ENCODE assay signal across 10 mouse cellular contexts in the genomic region with DNA sequence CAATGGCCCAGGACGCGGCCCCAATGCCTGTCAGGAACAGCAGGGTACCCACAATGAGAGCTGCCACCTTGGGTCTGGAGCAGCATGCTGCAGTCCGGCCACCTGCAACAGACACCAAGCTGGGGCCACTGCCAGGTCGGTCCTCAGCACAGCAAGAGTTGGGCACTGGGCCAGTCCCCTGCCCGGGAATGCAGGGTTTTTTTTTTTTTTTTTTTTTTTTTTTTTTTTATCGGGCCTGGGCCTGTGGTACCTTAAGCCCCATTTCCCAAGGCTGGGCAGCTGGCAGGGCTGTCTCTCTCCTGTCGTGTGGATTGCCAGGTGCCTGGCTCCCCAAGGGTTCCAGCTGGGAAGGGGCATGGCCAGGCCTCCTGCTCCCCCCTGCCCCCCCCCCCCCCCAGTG. TPM values are rescaled to one million over a fixed set of nuclear protein-coding genes. Genes with fewer than 3 reads are reported as not detected.
DNase-seq lines count a peak whose midpoint lies in the region; ATAC-seq lines count a peak whose summit lies in the region.
"Had no signal": no experiment of that assay in that cellular context is flagged by ENCODE, and none has a peak within 500 bp of the region (broad histone marks: within the 10 kb centered on the region; RNA-seq: fewer than 3 reads in every experiment).

No protein-coding gene starts in this region.

- H3K9ac ChIP-seq in intestine, embryonic 14.5 days (ENCODE audit: low read length) = no peak overlapping the region
- H3K9ac ChIP-seq in intestine, embryonic 16.5 days (ENCODE audit: low read depth, low read length) = no peak overlapping the region
- H3K9ac ChIP-seq in lung, embryonic 16.5 days (ENCODE audit: low read length) = no peak overlapping the region
- H3K9ac ChIP-seq in midbrain, embryonic 16.5 days (ENCODE audit: low read depth, low read length) = no peak overlapping the region
- no peak overlapping the region for H3K9ac ChIP-seq in midbrain, embryonic 13.5 days (replicated peaks)
- H3K9ac ChIP-seq: forebrain, embryonic 12.5 days; liver, embryonic 14.5 days; neural tube, embryonic 13.5 days had no signal

- H3K4me3 ChIP-seq in intestine, embryonic 14.5 days (ENCODE audit: low read depth, low read length) = no peak overlapping the region
- H3K4me3 ChIP-seq in intestine, embryonic 16.5 days (ENCODE audit: low read length) = no peak overlapping the region
- no peak overlapping the region for H3K4me3 ChIP-seq in lung, embryonic 16.5 days (ENCODE audit: low read length)
- H3K4me3 ChIP-seq in midbrain, embryonic 16.5 days (ENCODE audit: low read depth, low read length) = no peak overlapping the region
- no peak overlapping the region for H3K4me3 ChIP-seq in midbrain, embryonic 13.5 days (replicated peaks)
- H3K4me3 ChIP-seq: forebrain, embryonic 12.5 days; neural tube, embryonic 13.5 days had no signal

- H3K9me3 ChIP-seq in intestine, embryonic 14.5 days (ENCODE audit: control insufficient read depth, low read length) = no peaks in the 10 kb centered on the region
- no peaks in the 10 kb centered on the region for H3K9me3 ChIP-seq in intestine, embryonic 16.5 days (ENCODE audit: control insufficient read depth, low read length)
- no peaks in the 10 kb centered on the region for H3K9me3 ChIP-seq in lung, embryonic 16.5 days (ENCODE audit: control insufficient read depth, low read length)
- no peaks in the 10 kb centered on the region for H3K9me3 ChIP-seq in midbrain, embryonic 16.5 days (replicated peaks; ENCODE audit: control insufficient read depth, low read length, poor library complexity, severe bottlenecking)
- no peaks in the 10 kb centered on the region for H3K9me3 ChIP-seq in midbrain, embryonic 13.5 days
- H3K9me3 ChIP-seq: forebrain, embryonic 12.5 days; neural tube, embryonic 13.5 days had no signal

- H3K27ac ChIP-seq in intestine, embryonic 14.5 days (ENCODE audit: low read depth) = no peak overlapping the region
- H3K27ac ChIP-seq in intestine, embryonic 16.5 days (ENCODE audit: low read length) = no peak overlapping the region
- no peak overlapping the region for H3K27ac ChIP-seq in lung, embryonic 16.5 days (ENCODE audit: low read length)
- no peak overlapping the region for H3K27ac ChIP-seq in midbrain, embryonic 16.5 days (ENCODE audit: low read length)
- no peak overlapping the region for H3K27ac ChIP-seq in midbrain, embryonic 13.5 days
- H3K27ac ChIP-seq: forebrain, embryonic 12.5 days; liver, embryonic 14.5 days; neural tube, embryonic 13.5 days had no signal

- ATAC-seq in intestine, embryonic 14.5 days (replicated peaks; ENCODE audit: low FRiP score, low TSS enrichment, low read depth) = 0 out of 2 replicates have a peak, but pooled peaks have one; percentile 33
- no peak for ATAC-seq in intestine, embryonic 16.5 days
- ATAC-seq in lung, embryonic 16.5 days (ENCODE audit: low read depth) = peak; percentile 65
- ATAC-seq in midbrain, embryonic 16.5 days = no peak
- ATAC-seq in midbrain, embryonic 13.5 days = no peak

- no peaks in the 10 kb centered on the region for H3K36me3 ChIP-seq in intestine, embryonic 14.5 days (ENCODE audit: control insufficient read depth, insufficient read depth, low read length)
- H3K36me3 ChIP-seq in intestine, embryonic 16.5 days (ENCODE audit: control insufficient read depth, insufficient read depth, low read length) = no peaks in the 10 kb centered on the region
- H3K36me3 ChIP-seq in lung, embryonic 16.5 days (ENCODE audit: control insufficient read depth, insufficient read depth, low read length) = no peaks in the 10 kb centered on the region
- H3K36me3 ChIP-seq in midbrain, embryonic 16.5 days (ENCODE audit: control insufficient read depth, insufficient read depth, low read length) = no peaks in the 10 kb centered on the region
- no peaks in the 10 kb centered on the region for H3K36me3 ChIP-seq in midbrain, embryonic 13.5 days
- H3K36me3 ChIP-seq: forebrain, embryonic 12.5 days; neural tube, embryonic 13.5 days had no signal

- whole genome bisulfite sequencing in intestine, embryonic 14.5 days = 66% methylated on average over 7 of the region's 7 CpGs
- 41% methylated on average over 7 of the region's 7 CpGs for WGBS in intestine, embryonic 16.5 days
- WGBS in lung, embryonic 16.5 days = 21% methylated on average over 7 of the region's 7 CpGs
- WGBS in midbrain, embryonic 16.5 days = 31% methylated on average over 7 of the region's 7 CpGs
- 39% methylated on average over 6 of the region's 7 CpGs for WGBS in midbrain, embryonic 13.5 days

- H3K27me3 ChIP-seq in intestine, embryonic 14.5 days (replicated peaks; ENCODE audit: control insufficient read depth, insufficient read depth, low read length) = no peaks in the 10 kb centered on the region
- no peaks in the 10 kb centered on the region for H3K27me3 ChIP-seq in intestine, embryonic 16.5 days (replicated peaks; ENCODE audit: control insufficient read depth, insufficient read depth, low read length)
- no peaks in the 10 kb centered on the region for H3K27me3 ChIP-seq in lung, embryonic 16.5 days (ENCODE audit: control insufficient read depth, insufficient read depth, low read depth, low read length)
- H3K27me3 ChIP-seq in midbrain, embryonic 16.5 days (ENCODE audit: control insufficient read depth, insufficient read depth, low read depth, low read length) = no peaks in the 10 kb centered on the region
- H3K27me3 ChIP-seq in midbrain, embryonic 13.5 days = no peaks in the 10 kb centered on the region
- H3K27me3 ChIP-seq: neural tube, embryonic 13.5 days had no signal

- peaks cover 5% of the 10 kb centered on the region for H3K4me1 ChIP-seq in intestine, embryonic 14.5 days (replicated peaks; ENCODE audit: control insufficient read depth, insufficient read depth, low read length)
- H3K4me1 ChIP-seq in intestine, embryonic 16.5 days (ENCODE audit: control insufficient read depth, insufficient read depth, low read length) = peaks cover 5% of the 10 kb centered on the region
- H3K4me1 ChIP-seq in lung, embryonic 16.5 days (replicated peaks; ENCODE audit: control insufficient read depth, insufficient read depth, low read length) = peaks cover 10% of the 10 kb centered on the region
- H3K4me1 ChIP-seq in midbrain, embryonic 16.5 days (ENCODE audit: control insufficient read depth, insufficient read depth, low read length) = no peaks in the 10 kb centered on the region
- no peaks in the 10 kb centered on the region for H3K4me1 ChIP-seq in midbrain, embryonic 13.5 days (replicated peaks)
- H3K4me1 ChIP-seq: neural tube, embryonic 13.5 days had no signal

- H3K4me2 ChIP-seq in intestine, embryonic 14.5 days (ENCODE audit: low read length) = no peak overlapping the region
- no peak overlapping the region for H3K4me2 ChIP-seq in intestine, embryonic 16.5 days (ENCODE audit: low read depth, low read length)
- no peak overlapping the region for H3K4me2 ChIP-seq in lung, embryonic 16.5 days (ENCODE audit: low read depth, low read length)
- no peak overlapping the region for H3K4me2 ChIP-seq in midbrain, embryonic 16.5 days (ENCODE audit: low read length)
- no peak overlapping the region for H3K4me2 ChIP-seq in midbrain, embryonic 13.5 days (replicated peaks)
- H3K4me2 ChIP-seq: forebrain, embryonic 12.5 days; neural tube, embryonic 13.5 days had no signal

- no peak for DNase-seq in intestine, embryonic 14.5 days (ENCODE audit: low spot score)
- DNase-seq in adrenal gland, postnatal 36 days = peak; percentile 49 to 78
- DNase-seq in gastrocnemius, adult 18-20 months (ENCODE audit: low spot score) = peak; percentile 38

RNA-seq across cellular contexts. Expression of a gene that starts 6.0 kb away (rescaled TPM):
- polyA plus RNA-seq in intestine, embryonic 14.5 days (2014; fragmentation: Nextera tagmentation; extraction: Ambion mirVana) = 23.5 and 29.0 TPM in 2 replicates
- polyA plus RNA-seq in intestine, embryonic 16.5 days (2015; fragmentation: Nextera tagmentation; extraction: Ambion mirVana) = 66.4 and 73.6 TPM in 2 replicates
- total RNA-seq in adrenal gland, postnatal 36 days (2021) = under 1 TPM; 0.66 to 0.93 TPM
- 10 to 100 TPM; 15.0 to 20.7 TPM for total RNA-seq in gastrocnemius, adult 18-20 months (2021)
- 17.4 and 23.2 TPM in 2 replicates for polyA plus RNA-seq in lung, embryonic 16.5 days (2015; fragmentation: Nextera tagmentation; extraction: Ambion mirVana)
- polyA plus RNA-seq in midbrain, embryonic 16.5 days (2015; fragmentation: Nextera tagmentation; extraction: Ambion mirVana) = 0.21 TPM in 1 of 2 replicates, not detected in the other
- polyA plus RNA-seq in midbrain, embryonic 13.5 days (2015; fragmentation: Nextera tagmentation; extraction: Ambion mirVana) = 0.18 and 0.59 TPM in 2 replicates

RNA-seq across cellular contexts. Expression of a gene that starts 17.7 kb away (rescaled TPM):
- polyA plus RNA-seq in intestine, embryonic 14.5 days (2014; fragmentation: Nextera tagmentation; extraction: Ambion mirVana) = 0.99 and 2.4 TPM in 2 replicates
- polyA plus RNA-seq in intestine, embryonic 16.5 days (2015; fragmentation: Nextera tagmentation; extraction: Ambion mirVana) = 0.16 and 1.0 TPM in 2 replicates
- 10 to 100 TPM; 16.5 to 16.7 TPM for total RNA-seq in adrenal gland, postnatal 36 days (2021)
- 100 to 1,000 TPM; 924 to 953 TPM for total RNA-seq in gastrocnemius, adult 18-20 months (2021)
- 0.64 and 0.89 TPM in 2 replicates for polyA plus RNA-seq in lung, embryonic 16.5 days (2015; fragmentation: Nextera tagmentation; extraction: Ambion mirVana)
- 7.4 and 12.2 TPM in 2 replicates for polyA plus RNA-seq in midbrain, embryonic 16.5 days (2015; fragmentation: Nextera tagmentation; extraction: Ambion mirVana)
- 1.2 and 2.7 TPM in 2 replicates for polyA plus RNA-seq in midbrain, embryonic 13.5 days (2015; fragmentation: Nextera tagmentation; extraction: Ambion mirVana)

RNA-seq across cellular contexts. Expression of a gene that starts 32.6 kb away (rescaled TPM):
- polyA plus RNA-seq in intestine, embryonic 14.5 days (2014; fragmentation: Nextera tagmentation; extraction: Ambion mirVana) = 70.2 and 71.5 TPM in 2 replicates
- 71.2 and 73.7 TPM in 2 replicates for polyA plus RNA-seq in intestine, embryonic 16.5 days (2015; fragmentation: Nextera tagmentation; extraction: Ambion mirVana)
- total RNA-seq in adrenal gland, postnatal 36 days (2021) = 1 to 10 TPM; 1.5 to 2.3 TPM
- 1 to 10 TPM in 1 of 2 experiments, under 1 TPM in 1; 1.00 to 1.6 TPM for total RNA-seq in gastrocnemius, adult 18-20 months (2021)
- 76.9 and 84.8 TPM in 2 replicates for polyA plus RNA-seq in lung, embryonic 16.5 days (2015; fragmentation: Nextera tagmentation; extraction: Ambion mirVana)
- polyA plus RNA-seq in midbrain, embryonic 16.5 days (2015; fragmentation: Nextera tagmentation; extraction: Ambion mirVana) = not detected in 2 replicates
- polyA plus RNA-seq in midbrain, embryonic 13.5 days (2015; fragmentation: Nextera tagmentation; extraction: Ambion mirVana) = 0.47 TPM in 1 of 2 replicates, not detected in the other

RNA-seq across cellular contexts. Expression of a gene that starts 46.6 kb away (rescaled TPM):
- polyA plus RNA-seq in intestine, embryonic 14.5 days (2014; fragmentation: Nextera tagmentation; extraction: Ambion mirVana) = 54.2 and 66.2 TPM in 2 replicates
- 38.5 and 39.7 TPM in 2 replicates for polyA plus RNA-seq in intestine, embryonic 16.5 days (2015; fragmentation: Nextera tagmentation; extraction: Ambion mirVana)
- total RNA-seq in adrenal gland, postnatal 36 days (2021) = 10 to 100 TPM; 36.7 to 59.1 TPM
- total RNA-seq in gastrocnemius, adult 18-20 months (2021) = 10 to 100 TPM; 35.7 to 37.1 TPM
- 68.1 and 72.2 TPM in 2 replicates for polyA plus RNA-seq in lung, embryonic 16.5 days (2015; fragmentation: Nextera tagmentation; extraction: Ambion mirVana)
- polyA plus RNA-seq in midbrain, embryonic 16.5 days (2015; fragmentation: Nextera tagmentation; extraction: Ambion mirVana) = 239 and 246 TPM in 2 replicates
- polyA plus RNA-seq in midbrain, embryonic 13.5 days (2015; fragmentation: Nextera tagmentation; extraction: Ambion mirVana) = 213 and 241 TPM in 2 replicates

RNA-seq across cellular contexts. Expression of a gene that starts 49.9 kb away (rescaled TPM):
- 1.2 and 2.4 TPM in 2 replicates for polyA plus RNA-seq in intestine, embryonic 14.5 days (2014; fragmentation: Nextera tagmentation; extraction: Ambion mirVana)
- polyA plus RNA-seq in intestine, embryonic 16.5 days (2015; fragmentation: Nextera tagmentation; extraction: Ambion mirVana) = 0.83 and 1.4 TPM in 2 replicates
- total RNA-seq in adrenal gland, postnatal 36 days (2021) = 1 to 10 TPM; 2.7 to 5.4 TPM
- total RNA-seq in gastrocnemius, adult 18-20 months (2021) = 1 to 10 TPM; 1.7 to 3.5 TPM
- 0.14 and 0.38 TPM in 2 replicates for polyA plus RNA-seq in lung, embryonic 16.5 days (2015; fragmentation: Nextera tagmentation; extraction: Ambion mirVana)
- polyA plus RNA-seq in midbrain, embryonic 16.5 days (2015; fragmentation: Nextera tagmentation; extraction: Ambion mirVana) = 0.15 and 0.35 TPM in 2 replicates
- polyA plus RNA-seq in midbrain, embryonic 13.5 days (2015; fragmentation: Nextera tagmentation; extraction: Ambion mirVana) = 0.16 and 0.30 TPM in 2 replicates

Comparison
In these comparisons a context has a peak if more than half of its experiments do, and no peak if none do; other contexts are left out.
1. ATAC-seq: peak in intestine, embryonic 14.5 days (single experiment) and lung, embryonic 16.5 days (single experiment); none in intestine, embryonic 16.5 days (single experiment), midbrain, embryonic 16.5 days (single experiment) and midbrain, embryonic 13.5 days (single experiment).
2. RNA of a gene that starts 6.0 kb away (polyA plus RNA-seq): 66.4 to 73.6 TPM in intestine, embryonic 16.5 days, 23.5 to 29.0 TPM in intestine, embryonic 14.5 days and 17.4 to 23.2 TPM in lung, embryonic 16.5 days; 0.18 to 0.59 TPM in midbrain, embryonic 13.5 days and 0.21 TPM in midbrain, embryonic 16.5 days; every median in the first group is over 10 times any median in the second.
3. RNA of a gene that starts 32.6 kb away (polyA plus RNA-seq): 76.9 to 84.8 TPM in lung, embryonic 16.5 days, 71.2 to 73.7 TPM in intestine, embryonic 16.5 days and 70.2 to 71.5 TPM in intestine, embryonic 14.5 days; 0.47 TPM in midbrain, embryonic 13.5 days and not detected in midbrain, embryonic 16.5 days; every median in the first group is over 10 times any median in the second.